Mouse (Mus musculus): ENCODE data around the gene Cdkal1.

GRCm38 (mm10) chr13:29221646-29222045, 633.8 kb downstream of the Cdkal1 start:
- no peak for TF ChIP-seq EP300 (IDR thresholded peaks at IDR 0.05; ENCODE audit: low read depth)
- TF ChIP-seq CTCF (IDR thresholded peaks at IDR 0.05; ENCODE audit: low read depth) = no peak

Data from liver, postnatal 0 days (tissue).